Mouse (Mus musculus) MEL (cell line): Measurements from ENCODE around the gene Fgf8. TPM values are rescaled to one million over a fixed set of nuclear protein-coding genes. Genes with fewer than 3 reads are reported as not detected.

Source experiments
- DNase-seq: peaks from one replicate; pipeline ENCODE4 v3.0.0; 2011; ENCODE audit warnings: low read depth, low spot score
- H3K27ac ChIP-seq: 2 replicates; pipeline ENCODE4 v1.5.1; 2012; ENCODE audit warnings: low read depth, mild to moderate bottlenecking, control low read depth, low read length, moderate library complexity; ENCODE audit not compliant: control insufficient read depth
- H3K27me3 ChIP-seq, 2 experiments: fragments of 150-350 bp in 1 of 2; sonication (generic) in 1 of 2; 2 replicates each; pipeline ENCODE4 v1.6.1; 2012; ENCODE audit warnings: low read length in 2 of 2, mild to moderate bottlenecking in 2 of 2, improper control_type of control experiment in 1 of 2, moderate library complexity in 1 of 2; ENCODE audit not compliant: insufficient read depth in 2 of 2, control insufficient read depth in 1 of 2
- H3K36me3 ChIP-seq, 2 experiments: 2 replicates each; pipeline ENCODE4 v1.6.1; 2012 to 2014; ENCODE audit warnings: low read length in 2 of 2, improper control_type of control experiment in 1 of 2, inconsistent platforms in 1 of 2, mild to moderate bottlenecking in 1 of 2; ENCODE audit not compliant: insufficient read depth in 2 of 2, control insufficient read depth in 1 of 2
- H3K4me1 ChIP-seq, 2 experiments: fragments of 150-350 bp in 1 of 2; sonication (generic) in 1 of 2; 2 replicates each; pipeline ENCODE4 v1.6.1; 2012; ENCODE audit warnings: low read length in 2 of 2, improper control_type of control experiment in 1 of 2, mild to moderate bottlenecking in 1 of 2; ENCODE audit not compliant: insufficient read depth in 2 of 2, control insufficient read depth in 1 of 2
- H3K4me3 ChIP-seq, 2 experiments: fragments of 150-350 bp in 1 of 2; sonication (generic) in 1 of 2; 2 replicates each; pipeline ENCODE4 v1.5.1; 2012; ENCODE audit warnings: low read depth in 2 of 2, low read length in 2 of 2, mild to moderate bottlenecking in 2 of 2, moderate library complexity in 2 of 2, control low read depth in 1 of 2, improper control_type of control experiment in 1 of 2; ENCODE audit not compliant: control insufficient read depth in 1 of 2, insufficient read depth in 1 of 2
- H3K79me2 ChIP-seq: 2 replicates; pipeline ENCODE4 v1.6.1; 2012; ENCODE audit warnings: mild to moderate bottlenecking, low read length, moderate library complexity; ENCODE audit not compliant: control insufficient read depth, poor library complexity, insufficient read depth
- H3K9ac ChIP-seq: 2 replicates; pipeline ENCODE4 v1.6.1; 2012; ENCODE audit warnings: low read depth, mild to moderate bottlenecking, control low read depth, low read length, moderate library complexity; ENCODE audit not compliant: control insufficient read depth, poor library complexity, severe bottlenecking
- H3K9me3 ChIP-seq: fragments of 150-350 bp; sonication (generic); replicated peaks from 2 replicates; pipeline ENCODE4 v1.6.1; 2012; ENCODE audit warnings: mild to moderate bottlenecking, low read length, improper control_type of control experiment, moderate library complexity; ENCODE audit not compliant: insufficient read depth
- BHLHE40 ChIP-seq: IDR thresholded peaks from 2 replicates; pipeline ENCODE4 v1.6.1; 2012; ENCODE audit warnings: low read depth, mild to moderate bottlenecking, inconsistent platforms, low read length, improper control_type of control experiment, borderline replicate concordance
- CHD1 ChIP-seq: IDR thresholded peaks from 2 replicates; pipeline ENCODE4 v1.6.1; 2012; ENCODE audit warnings: low read depth, mild to moderate bottlenecking, inconsistent platforms, low read length, improper control_type of control experiment
- CHD2 ChIP-seq: IDR thresholded peaks from 2 replicates; pipeline ENCODE4 v1.6.1; 2011; ENCODE audit warnings: low read length, improper control_type of control experiment
- CTCF ChIP-seq, 3 experiments: IDR thresholded peaks in 2 of 3; conservative IDR thresholded peaks in 1 of 3; 2 replicates each; pipeline ENCODE4 v1.5.1; 2011 to 2012; ENCODE audit warnings: low read length in 3 of 3, low read depth in 2 of 3, mild to moderate bottlenecking in 2 of 3, improper control_type of control experiment in 1 of 3, inconsistent platforms in 1 of 3, mixed read lengths in 1 of 3, moderate library complexity in 1 of 3; ENCODE audit not compliant: control insufficient read depth in 1 of 3, insufficient read depth in 1 of 3, poor library complexity in 1 of 3, severe bottlenecking in 1 of 3
- E2F4 ChIP-seq: IDR thresholded peaks from 2 replicates; pipeline ENCODE4 v1.6.1; 2011; ENCODE audit warnings: low read depth, low read length, improper control_type of control experiment, borderline replicate concordance
- EP300 ChIP-seq, 2 experiments: IDR thresholded peaks; 2 replicates each; pipeline ENCODE4 v1.6.1; 2011; ENCODE audit warnings: improper control_type of control experiment in 2 of 2, low read length in 2 of 2, low read depth in 1 of 2, mild to moderate bottlenecking in 1 of 2
- ETS1 ChIP-seq: IDR thresholded peaks from 2 replicates; pipeline ENCODE4 v1.6.1; 2012; ENCODE audit warnings: low read depth, mild to moderate bottlenecking, inconsistent platforms, low read length, improper control_type of control experiment, moderate library complexity
- GATA1 ChIP-seq: IDR thresholded peaks from 2 replicates; pipeline ENCODE4 v1.6.1; 2011; ENCODE audit warnings: low read depth, low read length, improper control_type of control experiment
- HCFC1 ChIP-seq: IDR thresholded peaks from 2 replicates; pipeline ENCODE4 v1.6.1; 2012; ENCODE audit warnings: low read depth, mild to moderate bottlenecking, inconsistent platforms, low read length, improper control_type of control experiment, moderate library complexity
- JUND ChIP-seq: IDR thresholded peaks from 2 replicates; pipeline ENCODE4 v1.6.1; 2011; ENCODE audit warnings: low read depth, mild to moderate bottlenecking, improper control_type of control experiment, low read length
- MXI1 ChIP-seq: IDR thresholded peaks from 2 replicates; pipeline ENCODE4 v1.6.1; 2011; ENCODE audit warnings: mild to moderate bottlenecking, low read depth, low read length, improper control_type of control experiment
- POLR2A ChIP-seq, 2 experiments: IDR thresholded peaks; 2 replicates each; pipeline ENCODE4 v1.6.1; 2011 to 2012; ENCODE audit warnings: low read length in 2 of 2, mild to moderate bottlenecking in 2 of 2, control low read depth in 1 of 2, improper control_type of control experiment in 1 of 2, low read depth in 1 of 2, moderate library complexity in 1 of 2; ENCODE audit not compliant: control insufficient read depth in 1 of 2, insufficient read depth in 1 of 2, poor library complexity in 1 of 2
- POLR2AphosphoS5 ChIP-seq: IDR thresholded peaks from 2 replicates; pipeline ENCODE4 v1.6.1; 2012; ENCODE audit warnings: low read depth, borderline replicate concordance, mild to moderate bottlenecking, inconsistent platforms, low read length, moderate library complexity, mixed read lengths
- RAD21 ChIP-seq: IDR thresholded peaks from 2 replicates; pipeline ENCODE4 v1.6.1; 2011; ENCODE audit warnings: mild to moderate bottlenecking, low read depth, low read length, improper control_type of control experiment
- RCOR1 ChIP-seq: IDR thresholded peaks from 2 replicates; pipeline ENCODE4 v1.6.1; 2012; ENCODE audit warnings: low read depth, mild to moderate bottlenecking, inconsistent platforms, low read length, improper control_type of control experiment
- SIN3A ChIP-seq: IDR thresholded peaks from 2 replicates; pipeline ENCODE4 v1.6.1; 2012; ENCODE audit warnings: low read length, improper control_type of control experiment, inconsistent platforms
- TAL1 ChIP-seq: IDR thresholded peaks from 2 replicates; pipeline ENCODE4 v1.6.1; 2012; ENCODE audit warnings: mild to moderate bottlenecking, inconsistent platforms, low read length, moderate library complexity, mixed read lengths
- TBP ChIP-seq: IDR thresholded peaks from 2 replicates; pipeline ENCODE4 v1.8.0; 2011; ENCODE audit warnings: low read depth, low read length, improper control_type of control experiment
- UBTF ChIP-seq: IDR thresholded peaks from 2 replicates; pipeline ENCODE4 v1.6.1; 2012; ENCODE audit warnings: low read depth, mild to moderate bottlenecking, inconsistent platforms, low read length, improper control_type of control experiment, moderate library complexity, borderline replicate concordance; ENCODE audit not compliant: insufficient read depth
- USF1 ChIP-seq: IDR thresholded peaks from 2 replicates; pipeline ENCODE4 v1.6.1; 2014; ENCODE audit warnings: low read depth, mild to moderate bottlenecking, inconsistent platforms, low read length, improper control_type of control experiment, moderate library complexity
- USF2 ChIP-seq, 2 experiments: IDR thresholded peaks; 2 replicates each; pipeline ENCODE4 v1.6.1; 2011 to 2012; ENCODE audit warnings: improper control_type of control experiment in 2 of 2, low read length in 2 of 2, borderline replicate concordance in 1 of 2, inconsistent platforms in 1 of 2, low read depth in 1 of 2, mild to moderate bottlenecking in 1 of 2; ENCODE audit not compliant: insufficient read depth in 1 of 2
- ZC3H11A ChIP-seq: IDR thresholded peaks from 2 replicates; pipeline ENCODE4 v1.6.1; 2012; ENCODE audit warnings: low read depth, mild to moderate bottlenecking, inconsistent platforms, low read length, improper control_type of control experiment
- ZMIZ1 ChIP-seq: IDR thresholded peaks from 2 replicates; pipeline ENCODE4 v1.6.1; 2012; ENCODE audit warnings: low read depth, mild to moderate bottlenecking, inconsistent platforms, low read length, improper control_type of control experiment, moderate library complexity
- ZNF384 ChIP-seq: IDR thresholded peaks from 2 replicates; pipeline ENCODE4 v1.6.1; 2012; ENCODE audit warnings: low read depth, mild to moderate bottlenecking, inconsistent platforms, low read length, improper control_type of control experiment
- polyA plus RNA-seq, 2 experiments: library from polyadenylated mRNA; stranded (reverse) in 1 of 2; unstranded in 1 of 2; fragments of >175 nt in 1 of 2; fragments of >200 nt in 1 of 2; gene quantifications; 2 replicates each; pipeline versions ENCODE4 v1.2.1 to v1.2.4; 2012; ENCODE audit warnings: low replicate concordance in 2 of 2, low read depth in 1 of 2; ENCODE audit not compliant: insufficient read length in 2 of 2, insufficient read depth in 1 of 2, missing spikeins in 1 of 2
- total RNA-seq: library from RNA; depleted of rRNA; stranded (reverse); fragments of 300-350 nt; gene quantifications from 2 replicates; pipeline ENCODE4 v1.2.3, GENCODE M21; 2012

Fgf8 gene
- total and polyA plus RNA-seq, 3 experiments, result not detected

- TF ChIP-seq JUND (no peak), TAL1 (no peak), USF2 (IDR thresholded peaks at IDR 0.05; ENCODE audit: borderline replicate concordance in 1 of 2, insufficient read depth in 1 of 2, low read depth in 1 of 2, low read length in 2 of 2) (no peak), GATA1 (no peak), POLR2A (IDR thresholded peaks at IDR 0.05; ENCODE audit: control insufficient read depth in 1 of 2, insufficient read depth in 1 of 2, low read depth in 1 of 2, low read length in 2 of 2, poor library complexity in 1 of 2) (no peak), HCFC1 (no peak; the same call in 1 of the 2 replicates), RAD21 (no peak), MXI1 (peak; percentile 72), ZNF384 (peak; percentile 64; the same call in 1 of the 2 replicates), EP300 (IDR thresholded peaks at IDR 0.05; ENCODE audit: low read depth in 1 of 2, low read length in 2 of 2) (0 out of 4 replicates have a peak, but pooled peaks of 1 of the 2 experiments have one; percentile 1)
- TF ChIP-seq, all 39 proteins: peak for 6
These were observed 39.7 kb upstream of the Fgf8 start (continued) for GRCm38 (mm10) chr19:45782315-45783001.

GRCm38 (mm10) chr19:45781676-45782075, 39.0 kb upstream of the Fgf8 start:
- no peaks in the 10 kb centered on the region for H3K9me3 ChIP-seq
- H3K9ac ChIP-seq, result peak overlapping the region; percentile 10; the same call in 1 of the 2 replicates
- H3K36me3 ChIP-seq, result peaks cover 14 to 22% of the 10 kb centered on the region in 2 experiments
- no peak for DNase-seq
- no peak overlapping the region for H3K27ac ChIP-seq
- no peaks in the 10 kb centered on the region for H3K27me3 ChIP-seq
- TF ChIP-seq EP300 (IDR thresholded peaks at IDR 0.05; ENCODE audit: low read depth in 1 of 2, low read length in 2 of 2), result no peak
- TF ChIP-seq SIN3A, result no peak
- TF ChIP-seq BHLHE40, result no peak
- TF ChIP-seq CTCF (IDR thresholded peaks at IDR 0.05 in 2 of 3, conservative IDR thresholded peaks at IDR 0.05 in 1 of 3; ENCODE audit: control insufficient read depth in 1 of 3, insufficient read depth in 1 of 3, low read depth in 2 of 3, low read length in 3 of 3, poor library complexity in 1 of 3, severe bottlenecking in 1 of 3), result peak in 2 of 3 experiments; percentile 12 to 22; a peak in 3 of 6 replicates
- TF ChIP-seq USF1, result no peak
- no peak for TF ChIP-seq RCOR1
- no peak for TF ChIP-seq UBTF
- no peak for TF ChIP-seq MXI1
- no peak for TF ChIP-seq POLR2AphosphoS5
- no peak for TF ChIP-seq E2F4
- TF ChIP-seq GATA1, result no peak
- TF ChIP-seq ETS1, result 0 out of 2 replicates have a peak, but pooled peaks have one; percentile 5
- no peak for TF ChIP-seq ZC3H11A
- TF ChIP-seq ZMIZ1, result no peak
- 0 out of 2 replicates have a peak, but pooled peaks have one; percentile 22 for TF ChIP-seq CHD1
- no peak for TF ChIP-seq CHD2
- no peak for TF ChIP-seq TBP
- TF ChIP-seq POLR2A (IDR thresholded peaks at IDR 0.05; ENCODE audit: control insufficient read depth in 1 of 2, insufficient read depth in 1 of 2, low read depth in 1 of 2, low read length in 2 of 2, poor library complexity in 1 of 2), result no peak
- H3K4me3 ChIP-seq, result peak overlapping the region; percentile 25 to 70
- H3K4me1 ChIP-seq, result peaks cover 16 to 23% of the 10 kb centered on the region in 2 experiments
- peaks cover 36% of the 10 kb centered on the region for H3K79me2 ChIP-seq
